In genomic region chr3:22190498-22190897, GRCm38 (mm10) we compare ENCODE assay signal across 8 mouse cellular contexts.
A peak's percentile ranks its signal among the peaks of the same experiment; 100 is the strongest.
DNase-seq lines count a peak whose midpoint lies in the region; ATAC-seq and TF ChIP-seq lines count a peak whose summit lies in the region.

No protein-coding gene starts in this region.

- TF ChIP-seq CTCF in lung, embryonic 14.5 days (IDR thresholded peaks at IDR 0.05; ENCODE audit: low read depth) = peak; percentile 72

- H3K9me3 ChIP-seq in forebrain, embryonic 13.5 days (replicated peaks) = no peaks in the 10 kb centered on the region
- no peaks in the 10 kb centered on the region for H3K9me3 ChIP-seq in forebrain, embryonic 10.5 days
- no peaks in the 10 kb centered on the region for H3K9me3 ChIP-seq in midbrain, embryonic 11.5 days (ENCODE audit: control insufficient read depth, low read length)
- H3K9me3 ChIP-seq in midbrain, embryonic 10.5 days (replicated peaks) = no peaks in the 10 kb centered on the region
- H3K9me3 ChIP-seq in lung, embryonic 14.5 days (ENCODE audit: low read depth, low read length) = no peaks in the 10 kb centered on the region

- peak; percentile 74 for ATAC-seq in forebrain, embryonic 13.5 days
- peak; percentile 79 for ATAC-seq in midbrain, embryonic 11.5 days (ENCODE audit: low FRiP score)
- peak; percentile 69; the same call in 1 of the 2 replicates for ATAC-seq in lung, embryonic 14.5 days (ENCODE audit: insufficient read depth)

- DNase-seq in forebrain, embryonic 10.5 days (ENCODE audit: extremely low spot score, low spot score) = no peak
- DNase-seq in midbrain, embryonic 11.5 days (ENCODE audit: low spot score, missing footprints) = no peak
- DNase-seq in midbrain, embryonic 10.5 days (ENCODE audit: low spot score) = no peak
- DNase-seq in embryo, embryonic 10.5 days (ENCODE audit: low spot score) = peak; percentile 65
- peak; percentile 82 for DNase-seq in lung, embryonic 14.5 days
- peak; percentile 70 for DNase-seq in splenic B cell, adult 2 months (ENCODE audit: low read depth, low spot score)
- DNase-seq in kidney, adult 18-20 months = no peak

- H3K4me3 ChIP-seq in forebrain, embryonic 13.5 days = no peak overlapping the region
- H3K4me3 ChIP-seq in forebrain, embryonic 10.5 days = no peak overlapping the region
- H3K4me3 ChIP-seq in midbrain, embryonic 11.5 days (ENCODE audit: low read depth, low read length) = no peak overlapping the region
- H3K4me3 ChIP-seq in midbrain, embryonic 10.5 days = no peak overlapping the region
- H3K4me3 ChIP-seq in lung, embryonic 14.5 days (ENCODE audit: low read depth, low read length) = no peak overlapping the region

- H3K27ac ChIP-seq in forebrain, embryonic 13.5 days = no peak overlapping the region
- H3K27ac ChIP-seq in forebrain, embryonic 10.5 days = no peak overlapping the region
- no peak overlapping the region for H3K27ac ChIP-seq in midbrain, embryonic 11.5 days (ENCODE audit: low read depth, low read length)
- no peak overlapping the region for H3K27ac ChIP-seq in midbrain, embryonic 10.5 days (replicated peaks)
- H3K27ac ChIP-seq in lung, embryonic 14.5 days (ENCODE audit: low read depth) = no peak overlapping the region

- peaks cover 27% of the 10 kb centered on the region for H3K36me3 ChIP-seq in forebrain, embryonic 13.5 days (ENCODE audit: poor library complexity, severe bottlenecking)
- H3K36me3 ChIP-seq in forebrain, embryonic 10.5 days (replicated peaks) = peaks cover 58% of the 10 kb centered on the region
- peaks cover 7% of the 10 kb centered on the region; the same call in 1 of the 2 replicates for H3K36me3 ChIP-seq in midbrain, embryonic 11.5 days (ENCODE audit: control insufficient read depth, insufficient read depth, low read length)
- peaks cover 58% of the 10 kb centered on the region for H3K36me3 ChIP-seq in midbrain, embryonic 10.5 days
- H3K36me3 ChIP-seq in lung, embryonic 14.5 days (ENCODE audit: insufficient read depth) = peaks cover 48% of the 10 kb centered on the region
- H3K36me3 ChIP-seq in splenic B cell, adult 2 months (ENCODE audit: control insufficient read depth, insufficient read depth, low read length, poor library complexity, severe bottlenecking) = peaks cover 11% of the 10 kb centered on the region

- no peaks in the 10 kb centered on the region for H3K4me1 ChIP-seq in forebrain, embryonic 13.5 days
- H3K4me1 ChIP-seq in forebrain, embryonic 10.5 days = no peaks in the 10 kb centered on the region
- no peaks in the 10 kb centered on the region for H3K4me1 ChIP-seq in midbrain, embryonic 11.5 days (ENCODE audit: control insufficient read depth, insufficient read depth, low read length)
- no peaks in the 10 kb centered on the region for H3K4me1 ChIP-seq in midbrain, embryonic 10.5 days
- H3K4me1 ChIP-seq in lung, embryonic 14.5 days (ENCODE audit: insufficient read depth) = no peaks in the 10 kb centered on the region

- H3K4me2 ChIP-seq in forebrain, embryonic 13.5 days = no peak overlapping the region
- H3K4me2 ChIP-seq in midbrain, embryonic 11.5 days = no peak overlapping the region
- no peak overlapping the region for H3K4me2 ChIP-seq in lung, embryonic 14.5 days

- no peak overlapping the region for H3K9ac ChIP-seq in forebrain, embryonic 13.5 days
- H3K9ac ChIP-seq in midbrain, embryonic 11.5 days (ENCODE audit: low read length) = no peak overlapping the region
- no peak overlapping the region for H3K9ac ChIP-seq in lung, embryonic 14.5 days

- no peaks in the 10 kb centered on the region for H3K27me3 ChIP-seq in forebrain, embryonic 13.5 days
- H3K27me3 ChIP-seq in forebrain, embryonic 10.5 days (ENCODE audit: poor library complexity, severe bottlenecking) = no peaks in the 10 kb centered on the region
- no peaks in the 10 kb centered on the region for H3K27me3 ChIP-seq in midbrain, embryonic 11.5 days (ENCODE audit: control insufficient read depth, insufficient read depth, low read length)
- H3K27me3 ChIP-seq in midbrain, embryonic 10.5 days (ENCODE audit: low read depth, poor library complexity, severe bottlenecking) = no peaks in the 10 kb centered on the region
- H3K27me3 ChIP-seq in lung, embryonic 14.5 days (ENCODE audit: insufficient read depth, low read length) = no peaks in the 10 kb centered on the region
- no peaks in the 10 kb centered on the region for H3K27me3 ChIP-seq in splenic B cell, adult 2 months (ENCODE audit: control insufficient read depth, insufficient read depth, low read length, poor library complexity, severe bottlenecking)

Comparison
In these comparisons a context has a peak if more than half of its experiments do, and no peak if none do; other contexts are left out.
1. DNase-seq: peak in embryo, embryonic 10.5 days (single experiment), lung, embryonic 14.5 days (single experiment) and splenic B cell, adult 2 months (single experiment); none in forebrain, embryonic 10.5 days (single experiment), midbrain, embryonic 11.5 days (single experiment), midbrain, embryonic 10.5 days (single experiment) and kidney, adult 18-20 months (single experiment).
2. Peak in every context shown above with its lines, with median percentiles within 50 percentile points of each other: ATAC-seq.